Mouse (Mus musculus): ENCODE measurements around the gene Cacna2d3. TPM values are rescaled to one million over a fixed set of nuclear protein-coding genes. Genes with fewer than 3 reads are reported as not detected.

Cacna2d3 gene
- total RNA-seq, 1 experiment from 2014 or later: not detected

DNA sequence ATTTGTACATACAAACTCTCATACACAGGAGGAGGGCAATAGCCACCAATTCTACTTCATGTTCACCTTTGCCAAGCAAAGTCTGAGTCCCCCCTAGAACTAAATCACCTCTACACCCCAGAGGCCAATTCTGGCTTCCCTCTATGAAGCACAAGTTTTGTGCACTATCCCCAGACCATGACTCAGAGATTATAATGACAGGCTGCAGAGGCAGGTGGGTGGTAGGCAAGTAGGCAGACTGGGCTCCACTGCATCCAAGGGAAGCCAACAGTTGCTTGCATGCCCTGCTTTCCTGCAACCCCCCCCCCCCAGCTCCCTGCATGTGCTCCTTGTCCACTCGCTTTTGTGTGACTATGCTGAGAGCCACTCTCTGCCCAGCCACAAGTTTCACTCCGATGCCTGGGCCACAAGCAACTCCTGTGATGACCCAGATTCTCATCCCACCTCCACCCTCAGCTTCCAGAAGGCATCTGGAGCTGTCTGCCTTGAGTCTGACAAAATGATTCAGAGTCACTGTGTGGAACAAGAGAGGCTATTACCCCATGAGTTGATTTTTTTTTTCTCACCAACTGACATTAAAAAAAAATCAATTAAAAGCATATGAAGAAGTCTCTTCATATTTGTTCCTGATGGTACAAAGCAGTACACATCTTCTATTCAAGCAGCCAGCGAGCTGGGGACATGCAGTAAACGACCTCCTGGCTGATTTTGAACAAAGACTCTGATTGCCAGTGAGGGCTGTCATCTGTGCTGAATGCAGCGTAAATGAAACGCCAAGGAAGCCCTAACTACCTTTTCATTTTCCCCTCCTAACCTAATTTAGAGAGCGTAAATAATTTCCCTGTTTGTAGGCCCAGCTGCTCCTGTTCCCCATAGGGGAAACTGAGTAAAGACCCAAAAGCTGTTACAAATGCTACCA lies 201.7 kb downstream of the Cacna2d3 start:
- ATAC-seq (ENCODE audit: extremely low read depth, insufficient number of reproducible peaks, low FRiP score, poor library complexity, severe bottlenecking): no peak

DNA sequence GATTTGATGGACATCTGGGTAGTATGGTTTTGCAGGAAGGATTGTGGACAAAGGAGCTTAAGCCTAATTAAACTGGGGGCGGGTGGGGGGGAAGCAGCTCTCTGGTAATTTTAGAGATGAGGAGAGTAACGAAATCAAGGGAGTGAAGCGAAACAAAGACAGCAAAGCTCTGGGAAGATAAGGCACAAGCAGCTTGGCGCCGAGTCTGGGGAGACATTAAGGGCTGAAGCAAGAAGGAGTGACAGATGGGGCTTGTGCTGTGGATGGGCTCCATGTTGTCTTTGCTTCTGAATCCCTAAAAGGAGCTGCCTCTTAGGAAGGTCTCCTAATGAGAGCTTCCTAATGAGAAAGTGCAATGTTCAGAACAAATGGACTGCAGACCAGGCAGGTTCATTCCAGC lies 219.0 kb downstream of the Cacna2d3 start:
- ATAC-seq (ENCODE audit: extremely low read depth, insufficient number of reproducible peaks, low FRiP score, poor library complexity, severe bottlenecking): no peak

DNA sequence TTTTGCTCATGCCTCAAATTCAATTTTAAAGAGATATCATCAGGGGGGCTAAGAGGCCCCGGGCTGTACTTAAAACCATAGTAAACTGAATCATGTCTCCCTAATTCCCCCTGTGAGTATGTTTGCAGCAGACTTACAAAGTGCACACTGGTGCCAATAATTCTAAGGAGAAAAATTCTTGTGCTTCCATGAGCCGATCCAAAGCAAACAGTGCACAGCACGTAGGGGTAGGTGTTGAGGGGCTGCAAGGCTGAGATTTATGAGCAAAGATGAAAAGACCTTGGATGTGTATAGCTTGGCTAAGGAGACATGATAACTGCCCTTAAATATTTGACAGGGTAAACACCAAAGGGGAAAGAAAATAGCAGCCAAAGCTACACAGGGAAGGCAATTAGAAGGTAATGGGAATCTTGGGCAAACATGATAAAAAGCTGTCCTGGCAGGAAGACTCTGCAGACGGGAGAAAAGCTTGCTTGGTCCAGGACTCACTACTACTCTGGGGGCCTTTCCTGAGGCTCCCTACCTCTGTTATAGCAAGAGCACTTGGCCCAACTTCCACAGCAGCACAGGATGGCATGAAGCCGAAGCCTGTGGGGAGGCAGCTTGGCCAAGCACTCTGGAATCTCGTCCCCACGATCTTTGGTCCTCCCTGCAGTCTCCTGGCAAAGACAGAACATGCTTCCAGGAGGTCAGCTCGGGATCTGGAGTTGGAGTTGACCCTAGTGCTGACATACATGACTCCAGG lies 222.9 kb downstream of the Cacna2d3 start:
- ATAC-seq (ENCODE audit: extremely low read depth, insufficient number of reproducible peaks, low FRiP score, poor library complexity, severe bottlenecking): no peak

DNA sequence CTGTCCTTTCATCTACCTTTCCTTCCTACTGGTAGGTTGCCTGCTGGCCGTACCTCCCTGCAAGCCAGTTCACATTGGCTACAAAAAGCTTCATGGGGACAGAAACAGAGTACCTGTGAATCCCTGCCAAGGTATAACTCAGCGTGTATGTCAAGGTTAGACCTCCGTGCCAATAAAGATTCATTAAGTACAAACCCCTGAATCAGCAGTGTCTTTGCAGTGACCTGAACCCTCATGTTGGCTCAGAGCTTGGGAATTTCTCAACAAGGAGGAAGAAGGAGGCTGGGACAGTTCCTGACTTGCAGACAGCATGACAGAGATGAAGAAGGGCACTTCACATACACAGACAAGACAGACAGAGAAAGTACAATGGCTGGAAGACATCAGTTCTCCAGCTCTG lies 225.1 kb downstream of the Cacna2d3 start:
- no peak for ATAC-seq (ENCODE audit: extremely low read depth, insufficient number of reproducible peaks, low FRiP score, poor library complexity, severe bottlenecking)

DNA sequence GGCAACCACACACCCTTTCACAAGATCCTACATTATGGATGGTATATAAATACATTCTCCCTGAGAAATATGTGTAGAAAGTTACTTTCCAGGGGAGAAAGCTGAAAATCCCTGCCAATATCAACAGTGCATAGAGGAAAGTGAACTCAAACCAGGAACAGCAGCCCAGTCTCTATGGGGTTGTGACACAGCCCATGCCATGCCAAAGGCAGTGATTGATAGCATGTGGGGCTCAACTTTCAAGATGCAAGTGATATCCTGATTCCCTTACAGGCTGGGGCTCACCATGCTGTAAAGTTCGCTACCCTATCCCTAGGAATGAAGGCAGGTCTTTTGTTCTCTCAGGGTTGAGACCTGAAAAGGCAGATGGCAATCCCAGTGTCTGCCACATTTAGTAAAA lies 229.9 kb downstream of the Cacna2d3 start:
- ATAC-seq (ENCODE audit: extremely low read depth, insufficient number of reproducible peaks, low FRiP score, poor library complexity, severe bottlenecking): no peak

DNA sequence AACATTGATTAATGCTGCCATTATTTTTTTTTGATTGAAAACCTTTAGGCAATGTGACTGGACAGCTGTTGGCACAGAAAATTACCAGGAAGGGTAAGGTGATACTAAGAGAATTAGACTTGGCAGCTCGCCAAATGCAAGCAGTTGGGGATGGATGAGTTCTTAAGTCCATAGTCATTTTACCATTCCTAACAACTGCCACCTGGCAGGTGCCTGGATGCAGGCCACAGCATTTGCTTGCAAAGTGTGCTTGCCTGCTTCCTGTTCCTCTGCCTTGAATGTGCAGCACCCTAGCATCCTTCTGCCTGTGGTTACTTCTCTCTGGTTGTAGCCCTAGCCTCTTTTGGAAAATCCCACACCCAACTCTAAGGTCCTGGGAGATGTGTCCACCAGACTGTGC lies 236.2 kb downstream of the Cacna2d3 start:
- ATAC-seq (ENCODE audit: extremely low read depth, insufficient number of reproducible peaks, low FRiP score, poor library complexity, severe bottlenecking): no peak

DNA sequence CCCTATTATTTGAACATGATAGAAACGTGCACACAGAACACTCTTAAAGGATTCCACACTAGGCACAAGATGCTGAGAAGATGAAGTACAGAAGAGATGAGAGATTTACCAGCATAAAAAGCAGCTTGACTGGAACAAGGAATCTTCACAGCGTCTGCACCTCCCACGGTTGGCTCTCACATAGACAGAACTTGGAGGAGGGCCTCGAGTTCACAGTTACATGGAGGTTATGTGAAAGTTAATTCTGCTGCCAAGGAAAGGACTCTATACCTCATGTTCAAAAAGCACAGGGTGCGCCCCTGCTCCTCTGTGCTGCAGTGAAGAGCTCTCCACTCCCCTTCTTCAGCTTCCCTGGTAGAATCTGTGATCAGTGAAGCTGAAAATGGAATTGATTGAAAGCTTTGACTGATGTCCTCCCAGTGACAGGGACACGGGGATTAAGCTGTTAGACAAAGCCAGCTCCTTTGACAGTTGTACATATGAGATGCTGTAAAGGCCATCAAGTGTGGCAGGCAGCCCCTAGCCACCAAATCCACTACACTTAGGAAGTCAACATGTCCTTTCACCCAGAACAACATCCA lies 243.2 kb downstream of the Cacna2d3 start:
- no peak for ATAC-seq (ENCODE audit: extremely low read depth, insufficient number of reproducible peaks, low FRiP score, poor library complexity, severe bottlenecking)

DNA sequence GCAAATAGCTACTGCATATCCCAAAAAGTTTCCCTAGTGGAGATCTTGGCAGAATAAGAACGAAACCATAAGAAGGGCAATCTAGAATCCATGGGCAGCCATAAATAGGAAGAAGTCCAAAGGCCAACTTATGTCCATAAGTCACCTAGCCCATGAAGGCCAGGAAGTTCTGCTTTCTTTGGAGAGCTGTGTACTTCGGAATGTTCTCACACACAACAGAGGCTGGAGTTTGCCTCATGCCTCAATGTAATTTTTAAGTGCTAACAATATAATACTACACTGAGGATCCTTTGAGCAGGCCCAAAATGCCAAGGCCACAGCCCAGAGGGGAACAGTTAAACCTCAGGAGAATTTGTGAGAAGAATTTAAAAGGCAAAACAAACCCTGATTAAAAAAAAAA lies 257.4 kb downstream of the Cacna2d3 start:
- no peak for ATAC-seq (ENCODE audit: extremely low read depth, insufficient number of reproducible peaks, low FRiP score, poor library complexity, severe bottlenecking)

DNA sequence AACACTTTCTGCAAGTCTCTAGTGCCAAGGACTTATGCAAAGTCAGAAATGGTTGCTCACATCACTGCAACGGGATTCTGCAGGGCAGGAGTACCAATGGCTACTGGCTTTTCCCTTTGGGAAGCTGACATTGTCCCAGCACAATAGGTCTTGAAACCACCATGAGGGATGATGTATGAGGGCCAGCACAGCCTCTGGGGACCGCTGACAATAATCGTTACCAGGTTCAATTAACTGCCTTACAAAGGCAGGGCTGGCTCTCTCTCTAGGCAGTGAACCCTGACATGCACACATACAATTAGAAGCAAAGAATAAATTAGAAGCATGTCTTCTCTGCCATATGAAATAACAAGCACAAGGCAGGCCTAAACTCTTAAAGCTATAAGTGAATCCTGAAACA lies 272.5 kb downstream of the Cacna2d3 start:
- no peak for ATAC-seq (ENCODE audit: extremely low read depth, insufficient number of reproducible peaks, low FRiP score, poor library complexity, severe bottlenecking)

DNA sequence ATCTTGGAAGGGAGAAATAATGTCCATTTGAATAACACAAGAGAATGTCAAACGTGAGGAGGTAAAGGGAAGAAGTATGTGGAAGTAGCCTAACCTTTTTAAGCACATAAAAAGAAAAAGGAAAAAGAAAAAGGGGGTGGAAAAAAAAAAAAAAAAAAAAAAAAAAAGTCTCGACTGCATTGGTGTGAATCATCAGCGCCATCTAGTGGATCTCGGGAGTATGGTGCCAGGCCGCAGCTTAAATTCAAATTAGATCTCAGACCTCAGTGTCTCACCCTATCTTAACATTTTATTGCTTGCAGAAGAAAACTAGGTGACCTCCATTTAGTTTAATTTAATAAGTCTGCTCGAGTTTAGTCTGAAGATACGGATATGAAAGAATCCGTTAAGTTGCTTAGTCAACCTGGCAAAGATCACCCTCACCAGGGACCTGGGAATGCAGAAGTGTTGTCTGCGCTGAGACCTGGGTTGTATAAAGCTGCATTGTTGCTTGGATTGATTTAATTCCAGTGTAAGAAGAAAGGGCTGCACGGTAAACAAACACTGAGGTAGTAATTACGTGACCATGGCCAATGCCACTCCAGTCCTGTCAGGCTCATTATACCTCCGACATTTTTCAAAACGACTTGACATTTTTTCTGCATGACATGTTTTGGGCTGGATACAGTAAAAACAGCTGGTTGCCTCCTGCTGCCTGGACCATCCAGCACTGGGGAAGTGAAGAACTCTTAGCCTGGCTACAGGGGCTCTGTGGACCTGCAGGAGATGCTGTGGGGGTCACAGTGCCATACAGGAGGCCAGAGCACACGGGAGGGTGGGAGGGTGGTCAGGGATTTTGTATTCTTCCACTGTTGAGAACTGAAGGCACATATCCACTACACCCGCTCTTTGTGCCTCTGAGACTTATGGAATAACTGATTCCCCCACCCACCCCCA lies 278.3 kb downstream of the Cacna2d3 start:
- no peak for ATAC-seq (ENCODE audit: extremely low read depth, insufficient number of reproducible peaks, low FRiP score, poor library complexity, severe bottlenecking)

DNA sequence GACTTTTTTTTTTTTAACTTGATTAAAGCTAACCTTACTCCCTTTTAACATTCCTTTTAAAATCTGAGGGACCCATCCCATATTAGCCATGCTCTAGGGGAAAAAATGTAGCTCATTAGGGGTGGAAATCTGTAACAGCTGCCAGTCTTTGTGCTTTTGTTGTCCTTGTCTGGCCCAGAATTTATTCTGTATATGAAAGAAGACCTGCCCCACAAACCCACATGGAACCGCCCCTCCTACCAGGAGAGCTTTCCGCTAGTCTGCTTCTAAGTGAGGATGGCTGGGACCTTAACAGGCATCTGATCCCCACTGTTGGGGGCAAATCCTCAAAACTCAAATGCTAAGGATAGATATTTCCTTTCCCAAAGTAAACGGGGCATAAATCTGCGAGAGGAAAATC lies 279.2 kb downstream of the Cacna2d3 start:
- no peak for ATAC-seq (ENCODE audit: extremely low read depth, insufficient number of reproducible peaks, low FRiP score, poor library complexity, severe bottlenecking)

DNA sequence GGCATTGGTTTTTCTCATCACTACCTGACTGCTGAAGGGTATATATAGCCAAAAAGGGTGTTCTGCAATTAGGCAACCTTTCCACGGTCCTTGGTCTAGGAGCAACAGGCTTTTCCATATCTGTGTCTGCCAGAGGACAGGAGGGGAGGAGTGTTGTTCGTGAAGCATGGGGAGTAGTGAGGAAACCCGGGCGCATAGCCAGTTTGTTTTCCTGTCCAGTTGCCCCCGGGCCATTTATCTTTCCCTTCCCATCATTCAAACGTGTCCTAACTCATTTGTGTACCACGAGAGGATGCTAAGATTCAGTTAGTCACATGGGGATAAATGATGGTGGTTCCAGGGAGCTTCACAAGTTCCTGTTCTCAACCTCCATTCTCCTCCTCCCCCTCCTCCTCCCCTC lies 283.0 kb downstream of the Cacna2d3 start:
- no peak for ATAC-seq (ENCODE audit: extremely low read depth, insufficient number of reproducible peaks, low FRiP score, poor library complexity, severe bottlenecking)

DNA sequence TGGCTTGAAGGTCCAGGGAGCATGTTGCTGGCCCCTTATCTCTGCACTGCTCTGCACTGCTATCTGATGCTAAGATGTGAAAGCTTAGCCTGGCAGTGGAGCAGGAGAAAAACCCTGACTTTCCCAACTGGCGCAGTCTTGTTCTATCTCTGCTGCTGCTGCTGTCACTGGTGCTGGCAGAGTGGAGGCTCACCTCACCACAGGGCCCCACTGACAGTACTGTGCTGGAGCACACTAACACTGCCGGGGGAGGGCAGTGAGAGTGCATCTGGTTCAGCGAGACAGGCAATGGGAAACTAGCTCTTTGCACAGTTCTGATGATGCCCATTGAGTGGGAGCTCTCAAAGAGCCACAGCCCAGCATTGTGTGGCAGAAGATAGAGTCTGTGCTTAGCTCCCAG lies 283.4 kb downstream of the Cacna2d3 start:
- ATAC-seq (ENCODE audit: extremely low read depth, insufficient number of reproducible peaks, low FRiP score, poor library complexity, severe bottlenecking): no peak

DNA sequence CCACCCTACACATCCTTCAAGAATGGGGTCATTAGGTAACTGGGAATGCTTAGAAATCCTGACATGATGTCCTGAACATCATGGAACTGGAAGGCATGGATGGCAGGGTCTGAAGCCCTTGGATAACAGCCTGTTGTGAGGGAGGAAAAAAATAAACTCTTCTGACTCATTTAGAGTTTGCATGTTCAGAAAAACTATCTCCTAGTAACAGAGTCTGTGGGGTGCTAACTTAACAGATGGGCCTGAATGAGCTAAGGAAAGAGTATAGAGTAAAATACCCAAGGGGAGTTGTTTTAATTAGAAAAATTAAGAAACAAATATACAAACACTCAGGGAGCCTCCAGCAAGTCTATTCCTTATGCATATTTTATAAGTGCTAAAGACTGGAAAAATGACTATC lies 286.5 kb downstream of the Cacna2d3 start:
- no peak for ATAC-seq (ENCODE audit: extremely low read depth, insufficient number of reproducible peaks, low FRiP score, poor library complexity, severe bottlenecking)

DNA sequence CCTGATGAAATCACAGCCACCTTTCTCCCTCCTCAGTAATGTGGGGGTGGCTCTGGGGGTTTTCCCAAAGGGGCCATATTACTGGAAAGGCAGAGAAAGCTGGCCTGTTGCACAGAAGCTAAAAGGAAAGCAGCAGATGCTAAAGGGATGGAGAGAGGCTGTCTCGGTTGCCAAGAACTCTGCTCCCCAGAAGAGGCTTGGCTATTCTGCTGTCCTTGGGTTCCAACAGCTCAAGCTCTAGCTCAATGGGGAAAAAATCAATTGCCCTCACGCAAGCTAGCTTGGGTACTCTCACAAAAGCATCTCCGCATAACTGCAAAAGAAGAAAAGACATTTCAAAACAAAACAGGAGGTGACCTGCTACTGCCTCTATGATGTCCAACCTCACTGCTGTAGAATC lies 287.9 kb downstream of the Cacna2d3 start:
- no peak for ATAC-seq (ENCODE audit: extremely low read depth, insufficient number of reproducible peaks, low FRiP score, poor library complexity, severe bottlenecking)

DNA sequence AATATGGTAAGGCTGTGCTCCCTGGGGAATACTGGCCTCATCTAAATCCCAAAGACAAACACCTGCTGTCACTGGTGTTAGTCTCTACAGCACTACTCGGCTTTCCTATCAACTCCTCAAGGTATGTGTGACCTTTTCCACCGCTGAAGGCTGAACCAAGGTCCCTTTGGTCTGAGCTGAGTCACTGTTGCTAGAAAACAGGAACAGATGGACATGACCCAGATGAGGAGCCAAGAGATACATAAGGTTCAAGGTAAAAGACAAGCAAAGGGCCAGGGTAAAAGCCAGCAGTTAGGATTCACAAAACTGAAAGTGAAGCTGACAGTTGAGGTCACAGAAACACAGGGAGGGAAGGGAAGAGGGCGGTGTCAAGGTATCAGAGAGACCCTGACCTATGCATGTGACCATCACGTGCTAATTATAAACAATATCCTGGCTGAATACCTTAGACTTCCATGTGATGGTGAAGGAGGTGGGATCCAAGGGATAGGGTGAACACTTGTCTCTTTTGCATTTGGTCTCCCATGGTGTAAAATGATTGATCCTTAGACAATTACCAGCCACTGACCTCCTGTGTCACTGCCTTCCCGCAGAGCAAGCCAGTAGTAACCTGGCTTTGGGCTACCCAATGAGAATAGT lies 288.5 kb downstream of the Cacna2d3 start:
- ATAC-seq (ENCODE audit: extremely low read depth, insufficient number of reproducible peaks, low FRiP score, poor library complexity, severe bottlenecking): no peak

DNA sequence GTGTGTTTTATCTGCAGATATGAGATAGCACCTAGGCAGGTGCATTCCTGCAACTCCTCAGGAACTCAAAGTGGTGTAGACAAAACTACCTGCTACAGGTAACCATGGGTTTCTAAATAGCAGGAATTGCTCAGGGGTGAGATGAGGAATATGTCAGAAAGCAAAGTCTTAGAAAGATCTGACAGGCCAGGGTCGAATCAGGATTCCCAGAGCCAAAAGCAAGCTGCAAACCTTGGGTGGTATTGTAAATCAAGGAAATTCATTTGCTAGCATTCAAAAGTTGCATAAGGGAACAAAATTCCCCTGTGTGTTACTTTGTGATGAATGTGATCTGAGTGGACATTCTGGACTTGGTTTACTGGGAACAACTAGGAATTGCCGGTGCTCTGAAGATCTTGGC lies 291.9 kb downstream of the Cacna2d3 start:
- no peak for ATAC-seq (ENCODE audit: extremely low read depth, insufficient number of reproducible peaks, low FRiP score, poor library complexity, severe bottlenecking)

DNA sequence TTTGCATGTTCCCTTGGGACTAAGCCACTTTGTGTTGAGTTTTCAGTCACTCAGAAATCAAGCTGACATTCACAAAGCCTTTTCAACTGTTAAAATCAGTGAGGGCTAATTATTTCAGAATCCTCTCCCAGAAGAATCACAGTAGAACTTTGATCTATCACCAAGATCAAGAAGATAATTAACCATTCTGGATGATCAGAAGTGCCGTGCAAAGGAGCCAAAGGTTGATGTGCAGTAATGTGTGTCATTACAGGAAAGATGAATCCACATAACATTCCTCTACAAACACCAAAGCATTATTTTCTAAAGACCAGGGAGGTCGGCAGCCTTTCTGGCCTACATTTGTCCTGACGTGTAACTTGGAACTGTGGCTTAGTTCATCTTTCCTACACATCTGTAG lies 296.0 kb downstream of the Cacna2d3 start:
- ATAC-seq (ENCODE audit: extremely low read depth, insufficient number of reproducible peaks, low FRiP score, poor library complexity, severe bottlenecking): no peak
